Mouse (Mus musculus) ovary, adult 10 weeks (tissue): ENCODE measurements around the gene Cpne9. TPM values are rescaled to one million over a fixed set of nuclear protein-coding genes. Genes with fewer than 3 reads are reported as not detected.

Experiments used
- polyA plus RNA-seq: library from polyadenylated mRNA; stranded (reverse); fragments of 350-450 nt; fragmentation: Illumina TruSeq; extraction: RNeasy Lipid Tissue Mini Kit (QIAGEN cat#74804); gene quantifications from one replicate; pipeline ENCODE4 v1.2.3, GENCODE M21; 2014

Gene Cpne9
- polyA plus RNA-seq = 0.20 TPM

GRCm38 (mm10) chr6:113282101-113282802 is at the start of gene Cpne9:
TSS of gene Cpne9 (plus strand) at chr6:113282307.

DNA sequence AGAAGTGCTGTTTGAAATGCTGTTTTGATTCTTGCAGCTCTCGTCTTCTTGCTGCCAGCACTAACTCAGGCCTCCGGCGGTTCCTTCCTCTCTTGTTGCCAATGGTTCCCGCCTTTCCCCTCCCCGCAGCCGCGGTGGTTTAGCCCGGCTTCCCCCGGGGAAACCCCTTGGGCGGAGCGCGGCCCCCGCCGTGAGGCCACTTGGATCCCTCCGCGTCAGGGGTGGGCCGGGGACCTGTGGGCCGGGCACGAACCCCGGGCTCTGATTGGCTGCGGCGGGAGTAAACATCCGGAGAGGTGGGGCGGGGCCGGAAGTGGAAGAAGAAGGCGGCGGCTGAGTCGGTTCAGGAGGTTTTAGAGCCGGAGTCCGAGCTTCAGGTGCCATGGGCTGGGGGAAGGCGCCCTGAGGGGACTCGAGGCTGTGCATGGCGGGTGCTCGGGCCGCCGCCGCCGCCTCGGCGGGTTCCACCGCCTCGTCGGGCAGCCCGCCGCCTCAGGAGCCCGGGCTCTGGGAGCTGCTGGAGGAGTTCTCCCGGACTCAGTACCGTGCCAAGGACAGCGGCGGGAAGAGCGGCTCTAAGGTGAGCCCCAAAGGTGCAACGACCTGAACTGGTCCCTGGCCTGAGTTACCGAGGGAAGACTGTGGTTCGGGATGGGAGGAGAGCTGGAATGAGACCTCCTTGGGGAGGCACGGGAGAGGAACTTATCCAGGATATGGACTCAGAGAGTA is 44.4 kb upstream of the Cpne9 start, which contains the start of gene Mtmr14:
TSS of gene Mtmr14 (plus strand) at position 302 of the 729 bp plus-strand sequence.

DNA sequence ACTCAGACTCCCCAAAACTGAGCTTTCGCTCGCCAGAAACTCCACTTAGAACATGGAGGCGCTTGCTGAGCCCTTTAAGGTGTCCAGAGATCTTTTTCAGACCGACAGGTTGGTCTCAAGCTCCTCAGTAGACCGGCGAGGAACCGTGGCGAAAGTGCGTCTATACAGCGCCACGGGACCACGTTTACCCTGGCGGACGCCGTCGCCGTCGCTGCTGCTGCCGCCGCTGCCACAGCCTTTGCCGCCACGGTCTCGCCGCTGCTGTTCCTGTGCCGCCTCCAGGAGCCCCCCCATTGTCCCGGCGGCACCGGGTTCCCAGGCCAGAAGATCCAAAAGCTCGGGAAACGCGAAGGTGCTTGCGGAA is 24.9 kb downstream of the Cpne9 start, which contains the start of gene Brpf1:
TSS of gene Brpf1 (plus strand) at position 152 of the 364 bp plus-strand sequence.

GRCm38 (mm10) chr6:113326533-113327315 is 44.6 kb downstream of the Cpne9 start, which contains the start of gene Ogg1:
TSS of gene Ogg1 (plus strand) at chr6:113326972.

GRCm38 (mm10) chr6:113343177-113344092 is 61.3 kb downstream of the Cpne9 start, which contains the start of gene Camk1:
TSS of gene Camk1 (minus strand) at chr6:113343984.

Other genes with a start within 250 kb of the Cpne9 start
- 108 TPM for gene Thumpd3, start 236.1 kb upstream of the Cpne9 start, polyA plus RNA-seq
- 194 TPM for gene Setd5, start 204.9 kb upstream of the Cpne9 start, polyA plus RNA-seq
- 0.20 TPM for gene Lhfpl4, start 86.9 kb upstream of the Cpne9 start, polyA plus RNA-seq
- gene Mtmr14, start 44.5 kb upstream of the Cpne9 start, polyA plus RNA-seq = 35.6 TPM
- 3.5 TPM for gene Brpf1, start 24.8 kb downstream of the Cpne9 start, polyA plus RNA-seq
- 3.6 TPM for gene Ogg1, start 44.7 kb downstream of the Cpne9 start, polyA plus RNA-seq
- gene Camk1, start 61.7 kb downstream of the Cpne9 start, polyA plus RNA-seq = 23.9 TPM
- gene Tada3, start 95.6 kb downstream of the Cpne9 start, polyA plus RNA-seq = 3.1 TPM
- 117 TPM for gene Arpc4, start 95.8 kb downstream of the Cpne9 start, polyA plus RNA-seq
- gene Ttll3, start 107.0 kb downstream of the Cpne9 start, polyA plus RNA-seq = not detected
- gene Rpusd3, start 137.0 kb downstream of the Cpne9 start, polyA plus RNA-seq = not detected
- 0.54 TPM for gene Cidec, start 153.5 kb downstream of the Cpne9 start, polyA plus RNA-seq
- 22.8 TPM for gene Jagn1, start 160.3 kb downstream of the Cpne9 start, polyA plus RNA-seq
- 0.57 TPM for gene Il17re, start 176.2 kb downstream of the Cpne9 start, polyA plus RNA-seq
- 0.77 TPM for gene Il17rc, start 189.1 kb downstream of the Cpne9 start, polyA plus RNA-seq
- 1.2 TPM for gene Creld1, start 201.0 kb downstream of the Cpne9 start, polyA plus RNA-seq
- not detected for gene Prrt3, start 219.6 kb downstream of the Cpne9 start, polyA plus RNA-seq
- 111 TPM for gene Emc3, start 249.3 kb downstream of the Cpne9 start, polyA plus RNA-seq
- 4.6 TPM for gene Fancd2, start 249.4 kb downstream of the Cpne9 start, polyA plus RNA-seq